Mouse (Mus musculus) ES-Bruce4 (cell line): Measurements from ENCODE around the gene Tmem88.

ENCODE experiments used
- CTCF ChIP-seq: IDR thresholded peaks from one replicate; pipeline ENCODE4 v1.8.1; 2011; ENCODE audit warnings: low read depth, low read length
- EP300 ChIP-seq: IDR thresholded peaks from 2 replicates; pipeline ENCODE4 v1.6.1; 2011; ENCODE audit warnings: low read depth, low read length; ENCODE audit not compliant: insufficient read depth

- TF ChIP-seq EP300 = no peak
- no peak for TF ChIP-seq CTCF
Observed at GRCm38 (mm10) chr11:69381356-69381755, 16.7 kb downstream of the Tmem88 start.
